Mouse (Mus musculus): Measurements from ENCODE around the gene Glipr1. TPM values are rescaled to one million over a fixed set of nuclear protein-coding genes. Genes with fewer than 3 reads are reported as not detected.
"Not testable (repeated sequence)": the region's sequence is repeated elsewhere in the genome, so short reads cannot be mapped to it uniquely, and the experiment has no call there.

The Glipr1 gene
- 0.42 and 1.0 TPM in 2 replicates for polyA plus RNA-seq (2015; fragmentation: Nextera tagmentation; extraction: Ambion mirVana)

GRCm38 (mm10) chr10:112002544-112003215 lies at the start of gene Glipr1:
TSS of gene Glipr1 (minus strand) at chr10:112002631.
- H3K9me3 ChIP-seq (ENCODE audit: control insufficient read depth, low read length) = no peaks in the 10 kb centered on the region
- 83% methylated on average over 9 of the region's 9 CpGs for WGBS
- no peaks in the 10 kb centered on the region for H3K27me3 ChIP-seq (replicated peaks; ENCODE audit: control insufficient read depth, insufficient read depth, low read length)
- no peak within 1 kb of the TSS for H3K9ac ChIP-seq (replicated peaks; ENCODE audit: low read depth, low read length)
- no peaks in the 10 kb centered on the region for H3K4me1 ChIP-seq (replicated peaks; ENCODE audit: control insufficient read depth, insufficient read depth, low read length)
- H3K4me3 ChIP-seq (replicated peaks; ENCODE audit: low read length) = no peak within 1 kb of the TSS
- no peaks in the 10 kb centered on the region for H3K36me3 ChIP-seq (ENCODE audit: control insufficient read depth, insufficient read depth)
- no peak within 1 kb of the TSS for H3K27ac ChIP-seq (ENCODE audit: low read length)
- no peak for ATAC-seq
- no peak within 1 kb of the TSS for H3K4me2 ChIP-seq (ENCODE audit: low read length)

GRCm38 (mm10) chr10:112051956-112052355 lies 49.5 kb upstream of the Glipr1 start:
- not testable (repeated sequence) for H3K9ac ChIP-seq (replicated peaks; ENCODE audit: low read depth, low read length); H3K4me2 ChIP-seq (ENCODE audit: low read length); H3K9me3 ChIP-seq (ENCODE audit: control insufficient read depth, low read length); H3K27ac ChIP-seq (ENCODE audit: low read length); H3K36me3 ChIP-seq (ENCODE audit: control insufficient read depth, insufficient read depth); H3K4me1 ChIP-seq (replicated peaks; ENCODE audit: control insufficient read depth, insufficient read depth, low read length); H3K27me3 ChIP-seq (replicated peaks; ENCODE audit: control insufficient read depth, insufficient read depth, low read length); ATAC-seq; H3K4me3 ChIP-seq (replicated peaks; ENCODE audit: low read length)
- 76% methylated on average over 2 of the region's 2 CpGs for WGBS

- Histone ChIP-seq H3K4me1 (replicated peaks; ENCODE audit: control insufficient read depth, insufficient read depth, low read length) (no peaks in the 10 kb centered on the region), H3K4me2 (ENCODE audit: low read length) (no peak overlapping the region), H3K27me3 (replicated peaks; ENCODE audit: control insufficient read depth, insufficient read depth, low read length) (no peaks in the 10 kb centered on the region), H3K4me3 (replicated peaks; ENCODE audit: low read length) (no peak overlapping the region), H3K9ac (replicated peaks; ENCODE audit: low read depth, low read length) (no peak overlapping the region), H3K9me3 (ENCODE audit: control insufficient read depth, low read length) (no peaks in the 10 kb centered on the region), H3K27ac (ENCODE audit: low read length) (no peak overlapping the region), H3K36me3 (ENCODE audit: control insufficient read depth, insufficient read depth) (no peaks in the 10 kb centered on the region)
- ATAC-seq = no peak
These were observed 48.8 kb upstream of the Glipr1 start for GRCm38 (mm10) chr10:112051220-112051619.

GRCm38 (mm10) chr10:112044283-112044682 lies 41.9 kb upstream of the Glipr1 start:
- H3K27me3 ChIP-seq (replicated peaks; ENCODE audit: control insufficient read depth, insufficient read depth, low read length); H3K9me3 ChIP-seq (ENCODE audit: control insufficient read depth, low read length); H3K9ac ChIP-seq (replicated peaks; ENCODE audit: low read depth, low read length); H3K36me3 ChIP-seq (ENCODE audit: control insufficient read depth, insufficient read depth); H3K4me3 ChIP-seq (replicated peaks; ENCODE audit: low read length); H3K4me1 ChIP-seq (replicated peaks; ENCODE audit: control insufficient read depth, insufficient read depth, low read length); H3K4me2 ChIP-seq (ENCODE audit: low read length); H3K27ac ChIP-seq (ENCODE audit: low read length): not testable (repeated sequence)
- peak; percentile 31; the same call in 1 of the 2 replicates for ATAC-seq
- WGBS = 72% methylated on average over 14 of the region's 14 CpGs

GRCm38 (mm10) chr10:112043523-112043922 lies 41.1 kb upstream of the Glipr1 start:
- not testable (repeated sequence) for H3K27me3 ChIP-seq (replicated peaks; ENCODE audit: control insufficient read depth, insufficient read depth, low read length); H3K36me3 ChIP-seq (ENCODE audit: control insufficient read depth, insufficient read depth); H3K4me2 ChIP-seq (ENCODE audit: low read length); H3K9ac ChIP-seq (replicated peaks; ENCODE audit: low read depth, low read length); H3K9me3 ChIP-seq (ENCODE audit: control insufficient read depth, low read length); H3K4me3 ChIP-seq (replicated peaks; ENCODE audit: low read length); ATAC-seq; H3K27ac ChIP-seq (ENCODE audit: low read length); H3K4me1 ChIP-seq (replicated peaks; ENCODE audit: control insufficient read depth, insufficient read depth, low read length)
- 85% methylated on average over 9 of the region's 9 CpGs for WGBS

GRCm38 (mm10) chr10:112028689-112029088 lies 26.3 kb upstream of the Glipr1 start:
- 65% methylated on average over 3 of the region's 3 CpGs for WGBS
- not testable (repeated sequence) for ATAC-seq; H3K9ac ChIP-seq (replicated peaks; ENCODE audit: low read depth, low read length); H3K9me3 ChIP-seq (ENCODE audit: control insufficient read depth, low read length); H3K4me2 ChIP-seq (ENCODE audit: low read length); H3K27me3 ChIP-seq (replicated peaks; ENCODE audit: control insufficient read depth, insufficient read depth, low read length); H3K4me1 ChIP-seq (replicated peaks; ENCODE audit: control insufficient read depth, insufficient read depth, low read length); H3K36me3 ChIP-seq (ENCODE audit: control insufficient read depth, insufficient read depth); H3K27ac ChIP-seq (ENCODE audit: low read length); H3K4me3 ChIP-seq (replicated peaks; ENCODE audit: low read length)

- no peak overlapping the region for H3K27ac ChIP-seq (ENCODE audit: low read length)
- no peaks in the 10 kb centered on the region for H3K9me3 ChIP-seq (ENCODE audit: control insufficient read depth, low read length)
- H3K4me1 ChIP-seq (replicated peaks; ENCODE audit: control insufficient read depth, insufficient read depth, low read length) = no peaks in the 10 kb centered on the region
- no peak for ATAC-seq
- H3K9ac ChIP-seq (replicated peaks; ENCODE audit: low read depth, low read length) = no peak overlapping the region
- H3K27me3 ChIP-seq (replicated peaks; ENCODE audit: control insufficient read depth, insufficient read depth, low read length) = no peaks in the 10 kb centered on the region
- H3K4me3 ChIP-seq (replicated peaks; ENCODE audit: low read length) = no peak overlapping the region
- WGBS = 71% methylated on average over 2 of the region's 2 CpGs
- H3K4me2 ChIP-seq (ENCODE audit: low read length) = no peak overlapping the region
- no peaks in the 10 kb centered on the region for H3K36me3 ChIP-seq (ENCODE audit: control insufficient read depth, insufficient read depth)
These were observed 21.2 kb upstream of the Glipr1 start for GRCm38 (mm10) chr10:112023585-112023984.

GRCm38 (mm10) chr10:112009511-112009910 lies 7.1 kb upstream of the Glipr1 start:
- not testable (repeated sequence) for ATAC-seq; H3K4me2 ChIP-seq (ENCODE audit: low read length); H3K9me3 ChIP-seq (ENCODE audit: control insufficient read depth, low read length); H3K9ac ChIP-seq (replicated peaks; ENCODE audit: low read depth, low read length); H3K36me3 ChIP-seq (ENCODE audit: control insufficient read depth, insufficient read depth); H3K27ac ChIP-seq (ENCODE audit: low read length); H3K4me1 ChIP-seq (replicated peaks; ENCODE audit: control insufficient read depth, insufficient read depth, low read length); H3K4me3 ChIP-seq (replicated peaks; ENCODE audit: low read length); H3K27me3 ChIP-seq (replicated peaks; ENCODE audit: control insufficient read depth, insufficient read depth, low read length)
- WGBS = 83% methylated on average over 1 of the region's 1 CpGs

GRCm38 (mm10) chr10:112001756-112002520 lies 493 bp downstream of the Glipr1 start:
- no peaks in the 10 kb centered on the region for H3K9me3 ChIP-seq (ENCODE audit: control insufficient read depth, low read length)
- H3K4me2 ChIP-seq (ENCODE audit: low read length) = no peak overlapping the region
- no peaks in the 10 kb centered on the region for H3K4me1 ChIP-seq (replicated peaks; ENCODE audit: control insufficient read depth, insufficient read depth, low read length)
- no peak overlapping the region for H3K27ac ChIP-seq (ENCODE audit: low read length)
- no peaks in the 10 kb centered on the region for H3K36me3 ChIP-seq (ENCODE audit: control insufficient read depth, insufficient read depth)
- no peak for ATAC-seq
- H3K4me3 ChIP-seq (replicated peaks; ENCODE audit: low read length) = no peak overlapping the region
- no peaks in the 10 kb centered on the region for H3K27me3 ChIP-seq (replicated peaks; ENCODE audit: control insufficient read depth, insufficient read depth, low read length)
- H3K9ac ChIP-seq (replicated peaks; ENCODE audit: low read depth, low read length) = no peak overlapping the region
- WGBS = 89% methylated on average over 9 of the region's 9 CpGs
